Mouse (Mus musculus): ENCODE measurements around the gene Tigar.

Tigar gene

DNA sequence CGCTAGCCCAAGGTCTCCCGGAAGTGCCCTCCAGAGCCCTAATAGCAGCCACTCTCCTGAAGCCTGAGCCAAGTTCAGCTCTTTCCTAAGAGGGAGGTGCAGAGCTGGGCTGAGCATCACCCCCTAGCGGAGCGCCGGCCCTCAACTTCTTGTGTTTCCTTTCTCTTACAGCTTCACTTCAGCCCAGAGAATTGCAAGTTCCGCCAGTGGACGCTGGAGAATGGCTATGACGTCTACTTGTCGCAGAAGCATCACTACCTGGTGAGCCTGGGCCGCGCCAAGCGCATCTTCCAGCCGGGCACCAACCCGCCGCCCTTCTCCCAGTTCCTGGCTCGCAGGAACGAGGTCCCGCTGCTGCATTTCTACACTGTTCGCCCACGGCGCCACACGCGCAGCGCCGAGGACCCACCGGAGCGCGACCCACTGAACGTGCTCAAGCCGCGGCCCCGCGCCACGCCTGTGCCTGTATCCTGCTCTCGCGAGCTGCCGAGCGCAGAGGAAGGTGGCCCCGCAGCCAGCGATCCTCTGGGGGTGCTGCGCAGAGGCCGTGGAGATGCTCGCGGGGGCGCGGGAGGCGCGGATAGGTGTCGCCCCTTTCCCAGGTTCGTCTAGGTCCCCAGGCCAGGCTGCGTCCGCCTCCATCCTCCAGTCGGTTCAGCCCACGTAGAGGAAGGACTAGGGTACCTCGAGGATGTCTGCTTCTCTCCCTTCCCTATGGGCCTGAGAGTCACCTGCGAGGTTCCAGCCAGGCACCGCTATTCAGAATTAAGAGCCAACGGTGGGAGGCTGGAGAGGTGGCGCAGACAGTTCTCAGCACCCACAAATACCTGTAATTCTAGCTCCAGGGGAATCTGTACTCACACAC lies 29.3 kb downstream of the Tigar start:
- peak; percentile 82 for DNase-seq

DNA sequence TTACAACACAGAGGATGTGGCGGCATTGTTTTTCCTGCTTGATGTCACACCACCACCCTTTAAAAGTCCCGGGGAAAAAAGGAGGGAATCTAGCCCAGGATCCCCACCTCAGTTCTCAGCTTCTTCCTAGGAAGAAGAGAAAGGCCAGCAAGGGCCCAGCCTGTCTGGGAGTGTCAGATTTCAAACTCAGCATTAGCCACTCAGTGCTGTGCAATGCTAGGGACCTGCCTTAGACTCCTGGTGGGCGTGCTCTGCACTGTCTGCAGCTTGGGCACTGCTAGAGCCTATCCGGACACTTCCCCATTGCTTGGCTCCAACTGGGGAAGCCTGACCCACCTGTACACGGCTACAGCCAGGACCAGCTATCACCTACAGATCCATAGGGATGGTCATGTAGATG lies 36.5 kb downstream of the Tigar start, which contains the start of gene Fgf23:
Gene Fgf23 (plus strand): TSS at position 86 of the 400 bp plus-strand sequence.
- DNase-seq, result no peak

DNA sequence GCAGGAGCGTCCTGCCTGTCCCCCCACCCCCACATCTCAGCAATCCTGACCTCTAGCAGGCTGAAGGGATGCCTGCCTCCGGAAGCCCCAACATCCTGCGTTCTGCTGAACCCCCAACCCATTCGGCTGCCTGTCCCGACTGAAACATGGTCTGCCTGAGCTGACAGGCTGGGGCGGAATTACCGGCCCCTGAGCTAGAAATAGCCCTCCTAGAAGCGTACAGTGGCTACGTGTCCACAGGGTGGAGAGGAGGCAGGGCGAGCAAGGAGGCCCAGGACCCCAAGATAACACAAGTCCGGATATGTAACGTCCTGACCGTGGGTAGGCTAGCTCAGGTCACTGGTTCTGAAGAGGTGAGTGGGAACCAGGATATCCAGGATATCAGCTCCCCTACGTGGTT lies 44.5 kb downstream of the Tigar start:
- no peak for DNase-seq

DNA sequence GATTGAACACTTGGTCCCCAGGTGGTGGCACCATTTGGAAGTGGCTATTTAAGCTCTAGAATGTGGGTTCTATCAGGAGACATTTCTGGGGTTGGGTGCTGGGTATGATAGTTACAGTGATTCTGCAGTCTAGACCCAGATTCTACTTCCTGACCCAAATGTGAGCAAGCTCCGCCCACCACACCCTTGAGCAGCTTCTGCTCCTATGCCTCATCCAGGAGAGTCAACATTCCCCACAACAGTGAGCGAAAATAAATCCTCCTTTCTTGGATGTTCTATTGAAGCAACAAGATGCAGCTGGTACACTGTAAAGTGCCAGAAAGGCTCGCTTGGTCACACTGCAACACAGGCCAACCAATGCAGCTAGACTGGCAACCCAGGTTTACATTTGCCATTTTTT lies 45.4 kb downstream of the Tigar start:
- no peak for DNase-seq

DNA sequence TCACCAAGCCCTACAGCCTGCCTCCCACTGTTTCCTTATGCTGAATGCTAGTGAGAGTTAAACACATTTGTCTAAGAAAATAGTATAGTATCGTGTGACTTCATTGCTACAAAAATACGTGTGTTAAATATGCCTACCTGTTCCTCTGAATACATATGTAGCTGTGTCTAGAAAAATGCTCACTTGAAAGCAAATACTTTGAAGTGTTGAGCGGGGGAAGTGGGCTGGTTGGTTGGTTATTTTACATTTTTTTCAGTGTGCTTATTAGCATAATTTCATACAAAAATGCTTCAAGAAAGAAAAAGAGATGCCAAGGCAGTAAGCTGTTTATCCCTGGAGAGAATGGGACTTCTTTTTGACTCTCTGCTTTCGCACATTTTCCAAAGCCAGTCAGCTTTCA lies 49.4 kb downstream of the Tigar start:
- DNase-seq, result no peak

DNA sequence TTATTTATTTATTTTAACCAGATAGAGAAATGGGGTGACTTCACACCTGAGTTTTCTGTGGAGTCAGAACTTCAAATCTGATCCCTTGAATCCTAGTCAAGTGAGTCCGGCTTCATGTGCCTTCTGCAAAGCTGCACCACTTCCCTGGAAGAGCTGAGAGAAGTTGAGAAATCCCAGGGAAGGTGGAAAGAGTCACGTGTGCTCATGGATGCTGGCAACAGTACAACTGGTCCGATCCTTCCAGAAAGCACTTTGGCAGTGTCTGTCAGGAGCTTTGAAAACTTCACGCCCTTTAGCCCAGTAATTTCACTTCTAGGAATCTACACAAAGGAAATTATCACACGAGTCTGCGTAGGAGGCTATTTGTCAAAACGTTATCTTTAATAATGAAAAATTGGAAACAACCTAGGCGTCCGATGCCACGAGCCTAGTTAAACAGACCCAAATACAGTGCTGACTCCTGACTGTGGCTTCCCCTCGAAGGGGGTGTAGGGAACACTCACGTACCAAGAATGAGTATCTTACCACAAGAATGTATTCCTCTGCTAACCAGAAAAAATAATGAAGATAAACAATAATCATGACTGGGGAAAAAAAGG lies 52.3 kb downstream of the Tigar start:
- no peak for DNase-seq

DNA sequence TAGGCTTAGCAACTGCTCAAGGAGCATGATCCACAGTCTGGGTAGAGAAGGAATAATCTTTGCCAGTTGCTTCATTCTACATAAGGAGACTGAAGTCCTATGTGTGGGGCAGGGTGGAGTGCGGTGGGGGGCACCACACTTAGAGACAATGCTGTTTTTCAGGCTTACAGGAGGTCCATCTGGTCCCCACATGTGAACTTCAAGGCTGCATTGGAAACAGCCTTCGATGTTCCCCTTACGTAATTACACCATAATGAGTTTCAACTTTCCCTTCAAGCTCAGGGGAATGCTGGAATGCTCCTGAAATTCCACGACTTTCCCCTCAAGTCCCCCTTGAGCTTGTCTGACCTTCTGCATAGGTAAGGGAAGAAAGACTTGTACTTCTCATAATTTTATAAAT lies 58.5 kb downstream of the Tigar start:
- DNase-seq, result no peak

DNA sequence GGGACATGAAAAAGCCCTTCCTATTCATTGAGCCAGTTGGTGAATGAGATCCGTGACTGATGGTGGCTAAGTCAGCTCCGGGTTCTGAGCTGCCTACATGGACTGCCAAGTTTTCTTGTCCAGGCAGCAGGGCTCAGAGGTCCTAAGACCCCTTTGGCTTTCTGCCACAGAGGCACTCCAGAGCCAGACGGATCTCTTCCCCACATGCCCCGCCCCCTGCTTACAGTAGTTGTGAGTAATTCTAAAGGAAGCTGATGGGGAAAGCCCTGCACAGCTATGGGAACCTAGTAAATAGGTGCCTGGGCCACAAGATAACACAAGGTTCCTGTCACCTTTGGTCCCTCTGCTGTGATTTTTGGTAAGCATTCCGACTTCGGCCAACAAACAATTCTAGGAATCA lies 64.4 kb downstream of the Tigar start:
- DNase-seq, result no peak
